Mouse (Mus musculus): ENCODE results near the gene Gars. TPM values are rescaled to one million over a fixed set of nuclear protein-coding genes. Genes with fewer than 3 reads are reported as not detected.

Gene Gars
- polyA plus RNA-seq, 2 experiments, result 81.9 to 136 TPM

GRCm38 (mm10) chr6:55076561-55077255, 38.9 kb downstream of the Gars start:
- H3K27ac ChIP-seq (replicated peaks; ENCODE audit: low read depth, low read length), result no peak overlapping the region
- H3K36me3 ChIP-seq (ENCODE audit: control insufficient read depth, insufficient read depth, low read length), result peaks cover 83% of the 10 kb centered on the region
- no peaks in the 10 kb centered on the region for H3K27me3 ChIP-seq (ENCODE audit: control insufficient read depth, insufficient read depth, low read length)
- H3K4me3 ChIP-seq (replicated peaks; ENCODE audit: low read length), result no peak overlapping the region
- WGBS, result 67% methylated on average over 4 of the region's 4 CpGs
- no peak for TF ChIP-seq POLR2A (IDR thresholded peaks at IDR 0.05; ENCODE audit: borderline replicate concordance, extremely low read depth, insufficient read depth, insufficient read length)
- DNase-seq (ENCODE audit: low spot score) (no peak), ATAC-seq (ENCODE audit: low FRiP score, low read depth) (no peak)
- no peak overlapping the region for H3K4me2 ChIP-seq (replicated peaks; ENCODE audit: low read depth, low read length, severe bottlenecking)
- no peaks in the 10 kb centered on the region for H3K9me3 ChIP-seq (ENCODE audit: control insufficient read depth, low read length)
- no peak overlapping the region for H3K9ac ChIP-seq (ENCODE audit: low read depth, low read length, severe bottlenecking)
- H3K4me1 ChIP-seq (ENCODE audit: control insufficient read depth, insufficient read depth, low read length), result no peaks in the 10 kb centered on the region

GRCm38 (mm10) chr6:55081379-55081778, 43.6 kb downstream of the Gars start:
- peaks cover 46% of the 10 kb centered on the region for H3K36me3 ChIP-seq (ENCODE audit: control insufficient read depth, insufficient read depth, low read length)
- TF ChIP-seq POLR2A (IDR thresholded peaks at IDR 0.05; ENCODE audit: borderline replicate concordance, extremely low read depth, insufficient read depth, insufficient read length), result no peak
- no peak overlapping the region for H3K4me3 ChIP-seq (replicated peaks; ENCODE audit: low read length)

GRCm38 (mm10) chr6:55082261-55083051, 44.6 kb downstream of the Gars start:
- peaks cover 36% of the 10 kb centered on the region for H3K36me3 ChIP-seq (ENCODE audit: control insufficient read depth, insufficient read depth, low read length)
- WGBS, result 69% methylated on average over 7 of the region's 7 CpGs
- no peak for TF ChIP-seq POLR2A (IDR thresholded peaks at IDR 0.05; ENCODE audit: borderline replicate concordance, extremely low read depth, insufficient read depth, insufficient read length)
- no peak for DNase-seq (ENCODE audit: low spot score)
- H3K9ac ChIP-seq (ENCODE audit: low read depth, low read length, severe bottlenecking), result no peak overlapping the region
- no peak for ATAC-seq (ENCODE audit: low FRiP score, low read depth)
- no peak overlapping the region for H3K27ac ChIP-seq (replicated peaks; ENCODE audit: low read depth, low read length)
- no peaks in the 10 kb centered on the region for H3K27me3 ChIP-seq (ENCODE audit: control insufficient read depth, insufficient read depth, low read length)
- no peaks in the 10 kb centered on the region for H3K4me1 ChIP-seq (ENCODE audit: control insufficient read depth, insufficient read depth, low read length)
- H3K4me2 ChIP-seq (replicated peaks; ENCODE audit: low read depth, low read length, severe bottlenecking), result no peak overlapping the region
- H3K4me3 ChIP-seq (replicated peaks; ENCODE audit: low read length), result no peak overlapping the region
- H3K9me3 ChIP-seq (ENCODE audit: control insufficient read depth, low read length), result no peaks in the 10 kb centered on the region

More at GRCm38 (mm10) chr6:55081379-55081778, 43.6 kb downstream of the Gars start:
- Histone ChIP-seq H3K27ac (replicated peaks; ENCODE audit: low read depth, low read length) (no peak overlapping the region), H3K4me1 (ENCODE audit: control insufficient read depth, insufficient read depth, low read length) (no peaks in the 10 kb centered on the region), H3K9ac (ENCODE audit: low read depth, low read length, severe bottlenecking) (no peak overlapping the region), H3K4me2 (replicated peaks; ENCODE audit: low read depth, low read length, severe bottlenecking) (no peak overlapping the region), H3K27me3 (ENCODE audit: control insufficient read depth, insufficient read depth, low read length) (no peaks in the 10 kb centered on the region), H3K9me3 (ENCODE audit: control insufficient read depth, low read length) (no peaks in the 10 kb centered on the region)
- ATAC-seq (ENCODE audit: low FRiP score, low read depth) (no peak), DNase-seq (ENCODE audit: low spot score) (no peak)
- 88% methylated on average over 3 of the region's 3 CpGs for WGBS

- ATAC-seq (ENCODE audit: low FRiP score, low read depth), result no peak
- Histone ChIP-seq H3K4me3 (replicated peaks; ENCODE audit: low read length) (no peak overlapping the region), H3K27me3 (ENCODE audit: control insufficient read depth, insufficient read depth, low read length) (no peaks in the 10 kb centered on the region), H3K9ac (ENCODE audit: low read depth, low read length, severe bottlenecking) (no peak overlapping the region), H3K4me2 (replicated peaks; ENCODE audit: low read depth, low read length, severe bottlenecking) (no peak overlapping the region), H3K9me3 (ENCODE audit: control insufficient read depth, low read length) (no peaks in the 10 kb centered on the region), H3K4me1 (ENCODE audit: control insufficient read depth, insufficient read depth, low read length) (no peaks in the 10 kb centered on the region), H3K27ac (replicated peaks; ENCODE audit: low read depth, low read length) (no peak overlapping the region), H3K36me3 (ENCODE audit: control insufficient read depth, insufficient read depth, low read length) (no peaks in the 10 kb centered on the region)
- WGBS, result 33% methylated on average over 4 of the region's 4 CpGs
- no peak for DNase-seq (ENCODE audit: low spot score)
- no peak for TF ChIP-seq POLR2A (IDR thresholded peaks at IDR 0.05; ENCODE audit: borderline replicate concordance, extremely low read depth, insufficient read depth, insufficient read length)
Measured at GRCm38 (mm10) chr6:55087355-55087754, 49.5 kb downstream of the Gars start.

- H3K4me1 ChIP-seq (ENCODE audit: control insufficient read depth, insufficient read depth, low read length), result no peaks in the 10 kb centered on the region
- no peaks in the 10 kb centered on the region for H3K27me3 ChIP-seq (ENCODE audit: control insufficient read depth, insufficient read depth, low read length)
- TF ChIP-seq POLR2A (IDR thresholded peaks at IDR 0.05; ENCODE audit: borderline replicate concordance, extremely low read depth, insufficient read depth, insufficient read length), result no peak
- no peak overlapping the region for H3K4me2 ChIP-seq (replicated peaks; ENCODE audit: low read depth, low read length, severe bottlenecking)
- no peak for DNase-seq (ENCODE audit: low spot score)
- H3K36me3 ChIP-seq (ENCODE audit: control insufficient read depth, insufficient read depth, low read length), result no peaks in the 10 kb centered on the region
- no peak overlapping the region for H3K4me3 ChIP-seq (replicated peaks; ENCODE audit: low read length)
- no peak overlapping the region for H3K9ac ChIP-seq (ENCODE audit: low read depth, low read length, severe bottlenecking)
- WGBS, result 37% methylated on average over 4 of the region's 4 CpGs
- no peak for ATAC-seq (ENCODE audit: low FRiP score, low read depth)
- H3K9me3 ChIP-seq (ENCODE audit: control insufficient read depth, low read length), result no peaks in the 10 kb centered on the region
- H3K27ac ChIP-seq (replicated peaks; ENCODE audit: low read depth, low read length), result no peak overlapping the region
Measured at GRCm38 (mm10) chr6:55090639-55091038, 52.8 kb downstream of the Gars start.

Data from limb, embryonic 14.5 days (tissue).